Mouse (Mus musculus) C2C12 (cell line): ENCODE measurements around the gene Ddx3y.

ENCODE experiments used
- CEBPB ChIP-seq: IDR thresholded peaks from one replicate; pipeline ENCODE4 v1.6.1; 2011; ENCODE audit warnings: low read depth, mild to moderate bottlenecking, control low read depth, moderate library complexity
- CTCF ChIP-seq: IDR thresholded peaks from one replicate; pipeline ENCODE4 v1.5.1; 2011; ENCODE audit not compliant: control insufficient read depth, insufficient read depth, insufficient read length
- MAX ChIP-seq: IDR thresholded peaks from one replicate; pipeline ENCODE4 v1.6.1; 2011; ENCODE audit warnings: mild to moderate bottlenecking, control low read depth
- MYOD1 ChIP-seq: IDR thresholded peaks from one replicate; pipeline ENCODE4 v1.6.1; 2011; ENCODE audit warnings: low read depth; ENCODE audit not compliant: control insufficient read depth, insufficient read length
- MYOG ChIP-seq: IDR thresholded peaks from one replicate; pipeline ENCODE4 v1.6.1; 2011; ENCODE audit not compliant: control insufficient read depth, insufficient read length; ENCODE audit errors: extremely low read depth
- USF1 ChIP-seq: IDR thresholded peaks from one replicate; pipeline ENCODE4 v1.6.1; 2011; ENCODE audit warnings: low read depth, mild to moderate bottlenecking, control low read depth, moderate library complexity

DNA sequence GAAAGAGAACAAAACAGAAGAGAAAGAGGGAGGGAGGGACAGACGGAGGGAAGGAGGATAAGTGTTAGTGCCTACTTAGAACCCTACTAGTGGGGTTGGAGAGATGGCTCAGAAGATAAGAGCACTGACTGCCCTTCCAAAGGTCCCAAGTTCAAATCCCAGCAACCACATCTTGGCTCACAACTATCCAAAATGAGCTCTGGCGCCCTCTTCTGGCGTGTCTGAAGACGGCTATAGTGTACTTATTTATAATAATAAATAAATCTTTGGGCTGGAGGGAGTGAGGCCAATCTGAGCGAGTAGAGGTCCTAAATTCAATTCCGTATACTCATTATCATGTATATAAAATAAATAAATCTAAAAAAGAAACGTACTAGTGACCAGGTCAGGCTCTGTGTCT lies 66.4 kb downstream of the Ddx3y start:
- TF ChIP-seq CTCF (no peak), USF1 (no peak), MAX (no peak), MYOD1 (no peak), MYOG (no peak), CEBPB (no peak)
